In the genomic region with DNA sequence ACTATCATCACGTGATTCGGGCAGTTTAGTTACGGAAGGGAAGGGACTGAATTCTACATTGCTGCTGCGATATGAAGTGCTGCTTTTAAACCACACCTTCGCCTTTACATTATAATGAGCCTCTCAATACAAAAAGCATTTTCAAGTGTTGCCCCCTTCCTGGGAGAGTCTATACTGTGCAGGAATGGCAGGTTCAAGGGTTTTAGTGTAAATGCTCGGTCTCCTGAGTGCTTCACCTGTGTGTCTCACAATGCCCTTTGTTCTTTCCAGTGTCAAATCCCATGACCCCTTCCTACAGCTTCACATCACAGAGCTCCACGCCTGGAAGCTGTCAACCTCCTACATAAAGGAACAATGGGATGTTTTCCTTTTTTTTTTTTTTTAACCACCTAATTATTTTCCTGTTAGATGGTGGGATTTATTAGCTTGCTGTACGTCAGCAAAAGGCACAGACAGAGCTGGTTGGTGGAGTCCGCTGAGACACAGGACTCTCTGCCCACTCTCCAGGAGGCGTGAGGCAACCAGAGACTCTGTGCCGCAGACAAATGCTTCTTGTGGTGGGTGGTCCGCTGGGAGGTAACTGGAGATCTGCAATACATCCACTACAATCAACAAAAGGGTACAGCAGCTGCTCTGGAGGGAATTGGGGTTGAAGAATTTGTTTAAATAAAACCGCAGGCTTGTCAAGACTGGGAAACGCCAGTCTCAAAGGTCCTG, we compare ENCODE assay signal across 16 mouse cellular contexts.
DNase-seq lines count a peak whose midpoint lies in the region; ATAC-seq lines count a peak whose summit lies in the region.
"Had no signal": no experiment of that assay in that cellular context is flagged by ENCODE, and none has a peak within 500 bp of the region (broad histone marks: within the 10 kb centered on the region; RNA-seq: fewer than 3 reads in every experiment).

No protein-coding gene starts in this region.

- H3K36me3 ChIP-seq in kidney, embryonic 14.5 days (ENCODE audit: control insufficient read depth, insufficient read depth, low read length): no peaks in the 10 kb centered on the region
- no peaks in the 10 kb centered on the region for H3K36me3 ChIP-seq in embryonic facial prominence, embryonic 12.5 days
- no peaks in the 10 kb centered on the region for H3K36me3 ChIP-seq in midbrain, embryonic 16.5 days (ENCODE audit: control insufficient read depth, insufficient read depth, low read length)

- no peak overlapping the region for H3K4me2 ChIP-seq in kidney, embryonic 14.5 days (replicated peaks; ENCODE audit: low read depth, low read length)
- H3K4me2 ChIP-seq in embryonic facial prominence, embryonic 12.5 days (replicated peaks): peak overlapping the region; percentile 21
- 0 out of 2 replicates have a peak overlapping the region, but pooled peaks have one; percentile 14 for H3K4me2 ChIP-seq in midbrain, embryonic 16.5 days (ENCODE audit: low read length)
- H3K4me2 ChIP-seq: heart, embryonic 11.5 days; liver, embryonic 11.5 days had no signal

- no peaks in the 10 kb centered on the region for H3K9me3 ChIP-seq in kidney, embryonic 14.5 days (ENCODE audit: control insufficient read depth, low read length)
- H3K9me3 ChIP-seq in embryonic facial prominence, embryonic 12.5 days: no peaks in the 10 kb centered on the region
- no peaks in the 10 kb centered on the region for H3K9me3 ChIP-seq in midbrain, embryonic 16.5 days (replicated peaks; ENCODE audit: control insufficient read depth, low read length, poor library complexity, severe bottlenecking)

- 40% methylated on average over 14 of the region's 14 CpGs for WGBS in kidney, embryonic 14.5 days
- WGBS in embryonic facial prominence, embryonic 12.5 days: 33% methylated on average over 14 of the region's 14 CpGs
- WGBS in midbrain, embryonic 16.5 days: 32% methylated on average over 14 of the region's 14 CpGs

- H3K4me1 ChIP-seq in kidney, embryonic 14.5 days (ENCODE audit: control insufficient read depth, insufficient read depth, low read length): no peaks in the 10 kb centered on the region
- peaks cover 13% of the 10 kb centered on the region; the same call in 1 of the 2 replicates for H3K4me1 ChIP-seq in embryonic facial prominence, embryonic 12.5 days
- peaks cover 3% of the 10 kb centered on the region; the same call in 1 of the 2 replicates for H3K4me1 ChIP-seq in midbrain, embryonic 16.5 days (ENCODE audit: control insufficient read depth, insufficient read depth, low read length)

- H3K4me3 ChIP-seq in kidney, embryonic 14.5 days (ENCODE audit: low read length): no peak overlapping the region
- no peak overlapping the region for H3K4me3 ChIP-seq in embryonic facial prominence, embryonic 12.5 days
- no peak overlapping the region for H3K4me3 ChIP-seq in midbrain, embryonic 16.5 days (ENCODE audit: low read depth, low read length)
- H3K4me3 ChIP-seq: erythroblast, embryonic 14.5 days; gastrocnemius, adult 2 months; left cerebral cortex, adult 2 months had no signal

- ATAC-seq in kidney, embryonic 14.5 days (ENCODE audit: low FRiP score, low TSS enrichment): peak; percentile 75; the same call in 1 of the 2 replicates
- no peak for ATAC-seq in embryonic facial prominence, embryonic 12.5 days (ENCODE audit: insufficient number of reproducible peaks, insufficient read depth, low FRiP score, low TSS enrichment)
- ATAC-seq in midbrain, embryonic 16.5 days: 0 out of 2 replicates have a peak, but pooled peaks have one; percentile 56

- H3K9ac ChIP-seq in kidney, embryonic 14.5 days (ENCODE audit: low read depth, low read length): no peak overlapping the region
- no peak overlapping the region for H3K9ac ChIP-seq in embryonic facial prominence, embryonic 12.5 days
- no peak overlapping the region for H3K9ac ChIP-seq in midbrain, embryonic 16.5 days (ENCODE audit: low read depth, low read length)

- H3K27me3 ChIP-seq in kidney, embryonic 14.5 days (ENCODE audit: control insufficient read depth, insufficient read depth, low read length): no peaks in the 10 kb centered on the region
- no peaks in the 10 kb centered on the region; the same call in 1 of the 2 replicates for H3K27me3 ChIP-seq in embryonic facial prominence, embryonic 12.5 days
- no peaks in the 10 kb centered on the region for H3K27me3 ChIP-seq in midbrain, embryonic 16.5 days (ENCODE audit: control insufficient read depth, insufficient read depth, low read depth, low read length)

- no peak overlapping the region for H3K27ac ChIP-seq in kidney, embryonic 14.5 days (ENCODE audit: low read depth, low read length)
- H3K27ac ChIP-seq in embryonic facial prominence, embryonic 12.5 days: no peak overlapping the region
- no peak overlapping the region for H3K27ac ChIP-seq in midbrain, embryonic 16.5 days (ENCODE audit: low read length)
- H3K27ac ChIP-seq: gastrocnemius, adult 2 months; left cerebral cortex, adult 2 months had no signal

- no peak for DNase-seq in kidney, adult 18-20 months
- peak; percentile 61 for DNase-seq in ZHBTc4 (ENCODE audit: low read depth, low spot score)
- no peak for DNase-seq in thymus, postnatal 14 days
- no peak for DNase-seq in layer of hippocampus, adult 8-10 months (ENCODE audit: low spot score in 2 of 2)
- DNase-seq in left cerebral cortex, adult 18-20 months (ENCODE audit: low spot score in 2 of 2): no peak
- DNase-seq: cerebellum, adult 9-11 months; gastrocnemius, adult 2 months; heart, postnatal 4 days; kidney, postnatal 10 days had no signal
